Mouse (Mus musculus): ENCODE measurements at regions not wholly inside any gene's neighbourhood (a gene's known extent, or its start where the extent isn't known, plus 50 kb on each side); places are given as distances from the start of the nearest gene placed in this dataset.
"Not testable (repeated sequence)": the region's sequence is repeated elsewhere in the genome, so short reads cannot be mapped to it uniquely, and the experiment has no call there.

DNA sequence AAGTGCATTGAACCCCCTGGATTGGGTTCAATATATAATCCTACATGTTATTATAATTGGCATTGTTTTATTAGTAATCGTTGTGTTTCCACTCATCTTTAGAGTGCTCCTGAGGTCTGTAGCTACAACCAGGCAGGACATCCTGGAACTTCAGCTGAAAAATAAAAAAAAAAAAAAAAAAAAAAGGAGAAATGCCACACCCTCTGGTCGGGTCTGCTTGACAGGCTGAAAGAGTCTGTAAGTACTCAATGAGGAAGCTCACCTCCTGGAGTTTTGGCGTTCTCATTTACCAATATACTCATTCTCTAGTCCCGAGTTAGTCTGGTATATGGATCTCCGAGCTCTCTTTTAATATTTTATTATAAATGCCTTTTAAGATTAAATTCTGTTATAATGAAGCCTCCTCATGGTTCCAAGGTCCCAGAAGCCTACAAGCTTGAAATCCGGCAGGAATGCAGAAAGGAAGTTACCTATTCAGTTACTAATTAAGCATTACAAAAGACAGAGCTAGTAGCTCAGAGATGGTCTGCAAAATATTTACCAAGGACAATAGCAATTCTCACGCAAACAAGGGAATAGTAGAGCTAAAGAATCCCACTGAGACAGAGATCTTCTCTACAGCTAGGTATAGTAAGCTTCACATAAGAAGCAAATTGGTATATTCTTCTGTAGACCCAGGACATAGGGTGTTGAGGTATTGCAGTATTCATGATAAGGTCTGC lies 745.7 kb upstream of the Gm5150 start:
- no peak for DNase-seq

DNA sequence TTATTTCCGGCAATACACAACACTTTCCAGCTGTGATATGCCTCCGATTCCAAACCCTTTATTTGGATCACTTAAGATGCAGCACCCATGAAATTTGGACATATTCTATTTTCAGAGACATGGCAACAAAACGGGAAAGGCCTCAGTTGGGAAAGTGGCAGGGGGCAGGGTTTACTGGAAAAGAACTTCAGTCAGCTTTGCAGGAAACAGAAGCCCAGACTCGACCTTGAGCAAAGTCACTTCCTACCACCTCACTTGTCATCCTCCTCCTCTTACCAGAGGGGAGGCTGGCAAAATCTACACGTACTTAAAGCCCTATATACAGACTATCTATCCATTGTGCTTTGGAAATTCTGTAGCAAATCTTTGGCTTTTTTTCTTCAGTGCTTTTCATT lies 727.7 kb upstream of the Gm5150 start:
- DNase-seq, result no peak

DNA sequence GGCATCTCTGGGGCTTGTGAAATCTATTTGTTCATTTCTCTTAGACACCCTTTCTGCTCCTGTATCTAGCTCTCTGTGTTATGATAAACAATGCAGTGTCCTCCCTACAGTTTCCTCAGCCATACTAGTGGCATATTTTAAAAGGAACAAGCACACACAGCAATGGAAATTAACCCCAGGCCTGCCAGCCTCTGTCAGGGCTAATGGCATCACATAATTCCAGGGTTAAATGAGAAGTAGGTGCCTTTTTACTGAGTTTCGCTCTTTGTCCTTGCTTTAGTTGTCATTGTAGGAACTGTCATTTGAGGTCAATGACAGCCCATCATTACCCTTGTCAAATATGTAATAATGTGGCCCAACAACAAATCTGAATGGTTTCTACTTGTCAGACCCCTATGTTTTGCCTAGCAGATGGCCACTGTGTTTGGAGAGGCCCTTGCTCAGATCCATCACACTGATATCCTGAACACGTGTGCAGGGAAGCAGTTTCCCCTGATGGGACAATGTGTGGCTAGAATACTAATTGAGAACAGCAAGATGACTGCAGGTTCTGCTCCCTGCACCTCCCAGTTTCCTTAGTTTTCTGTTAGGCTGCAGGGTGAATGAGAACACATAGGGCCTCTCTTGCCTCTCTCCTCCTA lies 727.2 kb upstream of the Gm5150 start:
- no peak for DNase-seq

DNA sequence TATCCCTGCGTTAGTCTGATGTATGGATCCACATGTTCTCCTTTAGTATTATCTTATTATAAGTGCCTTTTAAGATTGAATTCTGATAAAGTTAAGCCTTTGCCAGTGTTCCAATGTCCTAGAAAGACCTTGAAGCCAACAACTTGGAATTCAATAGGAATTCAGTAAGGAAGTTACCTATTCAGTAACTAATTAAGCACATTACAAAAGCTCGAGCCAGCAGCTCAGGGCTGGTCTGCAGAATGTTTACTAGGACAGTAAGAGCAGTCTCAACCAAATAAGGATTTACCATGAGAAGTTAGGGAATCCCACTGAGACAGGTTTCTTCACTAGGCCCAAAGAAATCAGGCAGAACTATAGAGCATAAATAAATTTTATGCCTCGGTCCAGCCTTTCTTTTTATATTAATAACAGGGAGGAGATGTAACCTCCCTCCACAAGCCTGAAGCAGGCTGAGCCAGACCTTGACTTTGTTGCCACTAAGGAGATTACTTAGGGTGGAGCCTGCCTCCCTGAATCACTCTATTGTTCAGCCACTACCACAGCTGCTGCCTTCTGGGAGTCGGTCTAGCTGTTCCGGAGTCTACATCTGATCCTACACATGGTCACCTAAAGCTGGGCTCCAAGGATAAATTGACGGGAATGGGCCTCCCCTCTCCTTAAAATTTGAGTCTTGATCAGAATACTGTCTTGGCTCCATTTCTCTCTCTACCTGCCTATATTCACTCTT lies 718.3 kb upstream of the Gm5150 start:
- DNase-seq, result not testable (repeated sequence)

DNA sequence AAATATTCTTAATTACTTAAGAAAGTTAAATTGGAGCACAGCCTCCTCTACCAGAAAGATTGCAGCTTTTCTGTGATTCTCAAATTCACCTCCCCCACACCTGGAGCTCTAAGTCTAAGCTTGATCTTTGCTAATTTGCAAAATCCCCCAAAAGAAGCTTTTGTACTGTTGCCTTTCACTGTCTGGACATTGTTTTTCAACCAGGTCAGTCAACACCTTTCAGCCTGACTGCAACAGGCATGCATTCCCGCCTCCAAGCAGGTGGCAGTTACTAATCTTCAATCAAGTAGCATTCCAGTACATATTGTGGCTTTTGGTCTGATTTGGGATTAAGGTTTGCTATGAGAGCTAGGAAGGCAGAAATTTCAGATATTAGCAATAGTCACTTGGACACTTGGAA lies 717.4 kb upstream of the Gm5150 start:
- no peak for DNase-seq

- DNase-seq, result peak; percentile 82 to 93
These were observed 684.7 kb upstream of the Gm5150 start for GRCm38 (mm10) chr3:16690955-16691354.

DNA sequence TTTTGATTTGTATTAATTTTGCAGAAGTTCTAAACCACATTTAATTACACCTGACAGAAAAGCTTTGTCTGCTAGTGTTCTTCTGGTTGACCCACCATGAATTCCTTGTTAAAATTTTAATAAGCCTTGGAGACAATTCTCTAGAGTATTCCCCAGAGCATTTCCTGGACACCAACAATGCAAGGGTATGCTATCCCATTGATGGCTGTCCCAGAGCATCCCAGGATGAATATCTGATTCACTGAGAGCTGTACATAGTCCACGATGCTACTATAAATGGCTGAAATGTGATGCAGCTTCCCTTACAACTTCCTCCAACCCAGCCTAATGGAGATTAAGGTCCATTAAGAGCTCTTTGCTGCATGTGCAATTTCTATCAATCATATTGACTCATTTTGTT lies 682.7 kb upstream of the Gm5150 start:
- DNase-seq, result no peak

- DNase-seq, result no peak
These were observed 651.3 kb upstream of the Gm5150 start for GRCm38 (mm10) chr3:16657566-16657965.
